Mouse (Mus musculus): ENCODE data around the gene Olfr571. TPM values are rescaled to one million over a fixed set of nuclear protein-coding genes. Genes with fewer than 3 reads are reported as not detected.

Olfr571 gene
- polyA plus RNA-seq, 1 experiment from 2014 or later = 0.15 TPM

DNA sequence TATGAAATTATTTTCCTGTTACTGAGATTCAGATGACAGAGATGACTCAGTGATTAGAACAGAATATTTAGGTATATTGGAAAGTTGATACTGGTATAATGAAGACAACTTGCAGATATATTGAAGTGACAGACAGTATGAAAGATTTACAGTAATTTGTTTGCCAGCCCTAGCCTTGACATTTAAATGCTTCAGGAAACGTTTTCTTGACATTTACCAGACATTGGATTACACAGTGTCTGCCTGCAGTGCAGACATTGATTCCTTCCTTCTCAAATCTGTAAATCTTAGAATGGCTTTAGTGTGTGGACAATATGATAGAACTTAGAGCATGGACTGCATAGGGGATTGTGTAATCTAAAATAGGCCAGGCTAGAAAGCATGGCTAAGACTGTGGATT is 2.1 kb downstream of the Olfr571 start:
- Histone ChIP-seq H3K36me3 (no peaks in the 10 kb centered on the region), H3K27ac (no peak overlapping the region), H3K27me3 (no peaks in the 10 kb centered on the region), H3K4me3 (no peak overlapping the region), H3K9me3 (no peaks in the 10 kb centered on the region), H3K4me1 (no peaks in the 10 kb centered on the region), H3K4me2 (no peak overlapping the region), H3K9ac (no peak overlapping the region)
- ATAC-seq (ENCODE audit: insufficient number of reproducible peaks, insufficient read depth, low FRiP score, low TSS enrichment, low read depth) = no peak
- 27% methylated on average over 1 of the region's 1 CpGs for WGBS

DNA sequence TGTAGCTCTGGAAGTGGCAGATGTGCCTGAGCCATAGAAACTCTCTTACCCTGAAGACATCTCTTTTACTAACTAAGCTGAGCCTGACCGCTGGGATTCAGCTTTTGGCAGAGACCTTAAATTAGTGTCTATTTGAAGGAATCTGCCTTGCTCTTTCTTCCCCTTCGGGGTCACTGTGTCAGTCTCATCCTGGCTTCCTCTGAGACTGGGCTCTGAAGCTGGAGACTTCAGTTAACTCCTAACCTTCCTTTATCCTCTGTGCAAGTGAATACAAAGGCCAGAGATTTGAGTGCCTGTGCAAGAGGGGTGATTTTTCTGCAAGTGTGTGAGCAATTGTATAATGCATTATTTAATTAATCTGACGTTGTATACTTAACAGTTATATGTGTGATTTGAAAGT is 26.6 kb downstream of the Olfr571 start, which contains the start of gene Olfr569:
Olfr569 (minus strand) TSS at position 101 of the 400 bp plus-strand sequence.
- no peak within 1 kb of the TSS for H3K27ac ChIP-seq
- H3K36me3 ChIP-seq = no peaks in the 10 kb centered on the region
- H3K9ac ChIP-seq = no peak within 1 kb of the TSS
- H3K4me3 ChIP-seq = no peak within 1 kb of the TSS
- no peaks in the 10 kb centered on the region for H3K4me1 ChIP-seq
- WGBS = 66% methylated on average over 3 of the region's 3 CpGs
- no peaks in the 10 kb centered on the region for H3K9me3 ChIP-seq
- H3K4me2 ChIP-seq = no peak within 1 kb of the TSS
- H3K27me3 ChIP-seq = no peaks in the 10 kb centered on the region
- no peak for ATAC-seq (ENCODE audit: insufficient number of reproducible peaks, insufficient read depth, low FRiP score, low TSS enrichment, low read depth)

DNA sequence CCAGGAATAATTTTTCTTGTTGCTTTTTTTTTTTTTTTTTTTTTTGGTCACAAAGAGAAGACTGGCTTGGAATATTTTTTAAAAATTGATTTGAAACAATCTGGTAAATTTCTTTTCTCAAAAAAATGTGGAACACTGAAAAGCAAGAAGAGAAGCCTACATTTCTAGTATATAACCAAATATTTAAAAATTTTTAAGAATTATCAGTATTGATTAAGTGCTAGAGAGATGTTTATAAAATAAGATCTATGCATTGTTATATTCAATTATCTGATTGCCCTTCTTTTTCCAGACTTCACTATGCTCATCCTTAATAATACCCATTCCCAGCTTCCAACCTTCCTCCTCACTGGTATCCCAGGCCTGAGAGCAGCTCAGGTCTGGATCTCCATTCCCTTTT is 40.5 kb downstream of the Olfr571 start, which contains the start of gene Olfr568:
Olfr568 (plus strand) TSS at position 301 of the 400 bp plus-strand sequence.
- H3K4me3 ChIP-seq = no peak within 1 kb of the TSS
- no peaks in the 10 kb centered on the region for H3K9me3 ChIP-seq
- H3K27ac ChIP-seq = no peak within 1 kb of the TSS
- H3K4me1 ChIP-seq = no peaks in the 10 kb centered on the region
- no peak within 1 kb of the TSS for H3K9ac ChIP-seq
- no peak for ATAC-seq (ENCODE audit: insufficient number of reproducible peaks, insufficient read depth, low FRiP score, low TSS enrichment, low read depth)
- no peaks in the 10 kb centered on the region for H3K36me3 ChIP-seq
- no peaks in the 10 kb centered on the region for H3K27me3 ChIP-seq
- no peak within 1 kb of the TSS for H3K4me2 ChIP-seq

DNA sequence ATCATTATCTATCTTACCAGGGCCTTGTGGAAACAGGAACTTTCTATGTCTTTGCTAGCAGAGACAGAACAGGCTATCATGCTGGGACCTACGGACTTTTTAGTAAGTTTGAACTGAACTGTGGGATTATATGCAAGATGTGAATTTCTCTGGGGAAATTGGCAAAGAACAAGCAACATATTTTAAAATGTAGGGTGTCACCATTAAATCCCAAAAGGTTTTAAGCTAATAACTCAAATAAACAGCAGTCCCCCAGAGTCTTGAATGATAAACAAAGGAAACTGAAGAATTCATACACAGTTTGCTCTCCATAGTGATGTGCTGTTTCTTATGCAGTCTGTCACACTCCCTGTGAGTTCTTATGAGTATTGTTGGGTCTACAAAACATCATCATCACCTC is 58.7 kb downstream of the Olfr571 start, which contains the start of gene Olfr566:
Olfr566 (minus strand) TSS at position 101 of the 400 bp plus-strand sequence.
- Histone ChIP-seq H3K9me3 (no peaks in the 10 kb centered on the region), H3K4me1 (no peaks in the 10 kb centered on the region), H3K4me2 (no peak within 1 kb of the TSS), H3K27ac (no peak within 1 kb of the TSS), H3K4me3 (no peak within 1 kb of the TSS), H3K9ac (no peak within 1 kb of the TSS), H3K27me3 (no peaks in the 10 kb centered on the region), H3K36me3 (no peaks in the 10 kb centered on the region)
- ATAC-seq (ENCODE audit: insufficient number of reproducible peaks, insufficient read depth, low FRiP score, low TSS enrichment, low read depth) = no peak
- WGBS = 89% methylated on average over 1 of the region's 1 CpGs

DNA sequence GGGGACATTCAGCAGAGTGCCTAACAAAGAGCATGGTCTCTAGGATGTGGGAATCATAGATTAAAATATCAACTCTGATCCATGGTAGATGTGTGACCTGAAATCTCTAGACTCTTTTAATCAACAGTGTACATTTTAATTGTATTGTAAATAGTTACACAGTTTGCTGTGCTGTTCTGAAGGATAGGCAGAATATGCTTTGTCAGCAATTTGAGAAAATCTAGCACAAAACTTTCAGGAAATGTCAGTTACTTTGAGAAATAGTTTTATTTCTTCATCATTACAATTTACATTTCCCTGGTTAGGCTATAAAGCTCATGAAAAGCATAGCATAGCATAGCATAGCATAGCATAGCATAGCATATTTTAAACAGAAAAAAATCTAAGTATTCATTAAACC is 61.5 kb downstream of the Olfr571 start:
- no peaks in the 10 kb centered on the region for H3K9me3 ChIP-seq
- no peak overlapping the region for H3K4me2 ChIP-seq
- no peaks in the 10 kb centered on the region for H3K4me1 ChIP-seq
- no peak overlapping the region for H3K27ac ChIP-seq
- H3K36me3 ChIP-seq = no peaks in the 10 kb centered on the region
- no peak overlapping the region for H3K9ac ChIP-seq
- no peak for ATAC-seq (ENCODE audit: insufficient number of reproducible peaks, insufficient read depth, low FRiP score, low TSS enrichment, low read depth)
- no peaks in the 10 kb centered on the region for H3K27me3 ChIP-seq
- no peak overlapping the region for H3K4me3 ChIP-seq

Other genes with a start within 250 kb of the Olfr571 start
- gene Trim68, start 230.2 kb downstream of the Olfr571 start, polyA plus RNA-seq (2015; fragmentation: Nextera tagmentation; extraction: Ambion mirVana) = 16.6 and 18.6 TPM in 2 replicates
- not detected in 2 replicates for gene Olfr557, start 221.6 kb downstream of the Olfr571 start, polyA plus RNA-seq (2015; fragmentation: Nextera tagmentation; extraction: Ambion mirVana)
- 0.08 and 0.15 TPM in 2 replicates for gene Olfr558, start 215.3 kb downstream of the Olfr571 start, polyA plus RNA-seq (2015; fragmentation: Nextera tagmentation; extraction: Ambion mirVana)
- gene Olfr33, start 198.5 kb downstream of the Olfr571 start, polyA plus RNA-seq (2015; fragmentation: Nextera tagmentation; extraction: Ambion mirVana) = not detected in 2 replicates
- not detected in 2 replicates for gene Olfr559, start 190.0 kb downstream of the Olfr571 start, polyA plus RNA-seq (2015; fragmentation: Nextera tagmentation; extraction: Ambion mirVana)
- gene Olfr560, start 158.2 kb downstream of the Olfr571 start, polyA plus RNA-seq (2015; fragmentation: Nextera tagmentation; extraction: Ambion mirVana) = not detected in 2 replicates
- 0.04 and 0.33 TPM in 2 replicates for gene Olfr78, start 158.1 kb downstream of the Olfr571 start, polyA plus RNA-seq (2015; fragmentation: Nextera tagmentation; extraction: Ambion mirVana)
- gene Olfr561, start 146.3 kb downstream of the Olfr571 start, polyA plus RNA-seq (2015; fragmentation: Nextera tagmentation; extraction: Ambion mirVana) = not detected in 2 replicates
- not detected in 2 replicates for gene Olfr564, start 114.1 kb downstream of the Olfr571 start, polyA plus RNA-seq (2015; fragmentation: Nextera tagmentation; extraction: Ambion mirVana)
- not detected in 2 replicates for gene Olfr566, start 58.8 kb downstream of the Olfr571 start, polyA plus RNA-seq (2015; fragmentation: Nextera tagmentation; extraction: Ambion mirVana)
- gene Olfr568, start 40.4 kb downstream of the Olfr571 start, polyA plus RNA-seq (2015; fragmentation: Nextera tagmentation; extraction: Ambion mirVana) = 0.45 TPM in 1 of 2 replicates, not detected in the other
- gene Olfr569, start 26.7 kb downstream of the Olfr571 start, polyA plus RNA-seq (2015; fragmentation: Nextera tagmentation; extraction: Ambion mirVana) = not detected in 2 replicates
- not detected in 2 replicates for gene Olfr570, start 23.0 kb downstream of the Olfr571 start, polyA plus RNA-seq (2015; fragmentation: Nextera tagmentation; extraction: Ambion mirVana)
- gene Olfr572, start 6.9 kb upstream of the Olfr571 start, polyA plus RNA-seq (2015; fragmentation: Nextera tagmentation; extraction: Ambion mirVana) = not detected in 2 replicates
- not detected in 2 replicates for gene Olfr573-ps1, start 25.0 kb upstream of the Olfr571 start, polyA plus RNA-seq (2015; fragmentation: Nextera tagmentation; extraction: Ambion mirVana)
- not detected in 2 replicates for gene Olfr574, start 30.9 kb upstream of the Olfr571 start, polyA plus RNA-seq (2015; fragmentation: Nextera tagmentation; extraction: Ambion mirVana)
- gene Olfr575, start 41.2 kb upstream of the Olfr571 start, polyA plus RNA-seq (2015; fragmentation: Nextera tagmentation; extraction: Ambion mirVana) = not detected in 2 replicates
- not detected in 2 replicates for gene Olfr576, start 45.1 kb upstream of the Olfr571 start, polyA plus RNA-seq (2015; fragmentation: Nextera tagmentation; extraction: Ambion mirVana)
- not detected in 2 replicates for gene Olfr577, start 58.4 kb upstream of the Olfr571 start, polyA plus RNA-seq (2015; fragmentation: Nextera tagmentation; extraction: Ambion mirVana)
- gene Olfr578, start 71.8 kb upstream of the Olfr571 start, polyA plus RNA-seq (2015; fragmentation: Nextera tagmentation; extraction: Ambion mirVana) = not detected in 2 replicates
- not detected in 2 replicates for gene Olfr582, start 120.5 kb upstream of the Olfr571 start, polyA plus RNA-seq (2015; fragmentation: Nextera tagmentation; extraction: Ambion mirVana)
- not detected in 2 replicates for gene Olfr583, start 133.8 kb upstream of the Olfr571 start, polyA plus RNA-seq (2015; fragmentation: Nextera tagmentation; extraction: Ambion mirVana)
- gene Olfr584, start 164.3 kb upstream of the Olfr571 start, polyA plus RNA-seq (2015; fragmentation: Nextera tagmentation; extraction: Ambion mirVana) = not detected in 2 replicates
- gene Olfr585, start 180.2 kb upstream of the Olfr571 start, polyA plus RNA-seq (2015; fragmentation: Nextera tagmentation; extraction: Ambion mirVana) = not detected in 2 replicates
- gene Olfr586, start 208.1 kb upstream of the Olfr571 start, polyA plus RNA-seq (2015; fragmentation: Nextera tagmentation; extraction: Ambion mirVana) = not detected in 2 replicates
- not detected in 2 replicates for gene Olfr588-ps1, start 223.3 kb upstream of the Olfr571 start, polyA plus RNA-seq (2015; fragmentation: Nextera tagmentation; extraction: Ambion mirVana)
- gene Olfr589, start 238.8 kb upstream of the Olfr571 start, polyA plus RNA-seq (2015; fragmentation: Nextera tagmentation; extraction: Ambion mirVana) = not detected in 2 replicates

Measured in embryonic facial prominence, embryonic 13.5 days (tissue).